Mouse (Mus musculus) limb, embryonic 11.5 days (tissue): ENCODE results near the gene Lsmem1. TPM values are rescaled to one million over a fixed set of nuclear protein-coding genes. Genes with fewer than 3 reads are reported as not detected.

ENCODE experiments used
- ATAC-seq: fragments of 200-750 bp; cut with Nextera tagmentation; 2 replicates; pipeline ENCODE4 v1.8.0; 2017; ENCODE audit warnings: low read depth; ENCODE audit not compliant: insufficient number of reproducible peaks, low FRiP score, low TSS enrichment
- DNase-seq: peaks from one replicate; pipeline ENCODE4 v3.0.0-alpha.2; 2015; ENCODE audit warnings: low spot score
- H3K27ac ChIP-seq: fragments of 300-500 bp; sonication (generic); replicated peaks from 2 replicates; pipeline ENCODE4 v1.5.1; 2014; ENCODE audit warnings: low read depth, mild to moderate bottlenecking, low read length
- H3K27me3 ChIP-seq: fragments of 300-500 bp; sonication (generic); 2 replicates; pipeline ENCODE4 v1.6.1; 2014; ENCODE audit warnings: mild to moderate bottlenecking, low read length, mixed read lengths; ENCODE audit not compliant: control insufficient read depth, insufficient read depth
- H3K36me3 ChIP-seq: fragments of 300-500 bp; sonication (generic); 2 replicates; pipeline ENCODE4 v1.6.1; 2014; ENCODE audit warnings: mild to moderate bottlenecking, low read length, moderate library complexity, mixed read lengths; ENCODE audit not compliant: control insufficient read depth, insufficient read depth
- H3K4me1 ChIP-seq: fragments of 300-500 bp; sonication (generic); 2 replicates; pipeline ENCODE4 v1.6.1; 2014; ENCODE audit warnings: low read length, mixed read lengths; ENCODE audit not compliant: control insufficient read depth, insufficient read depth
- H3K4me2 ChIP-seq: fragments of 300-500 bp; sonication (generic); 2 replicates; pipeline ENCODE4 v1.6.1; 2014; ENCODE audit warnings: low read depth, mild to moderate bottlenecking, moderate library complexity; ENCODE audit not compliant: severe bottlenecking
- H3K4me3 ChIP-seq: fragments of 300-500 bp; sonication (generic); 2 replicates; pipeline ENCODE4 v1.5.1; 2014; ENCODE audit warnings: low read depth, low read length
- H3K9ac ChIP-seq: fragments of 300-500 bp; sonication (generic); 2 replicates; pipeline ENCODE4 v1.6.1; 2014; ENCODE audit warnings: mild to moderate bottlenecking, low read length
- H3K9me3 ChIP-seq: fragments of 300-500 bp; sonication (generic); 2 replicates; pipeline ENCODE4 v1.6.1; 2016; ENCODE audit warnings: low read length; ENCODE audit not compliant: control insufficient read depth
- WGBS: fragments of 180-500 bp; shearing (Covaris S2); extraction: QIAGEN DNeasy Blood & Tissue Kit; methylation state at CpG from one replicate; pipeline ENCODE4 v1.1.7; 2014; 5-methylcytosine and 5-hydroxymethylcytosine counted together
- polyA plus RNA-seq: library from polyadenylated mRNA; unstranded; fragments of >200 nt; fragmentation: Nextera tagmentation; extraction: Ambion mirVana; gene quantifications from 2 replicates; pipeline ENCODE4 v1.2.1, GENCODE M21; 2014

The Lsmem1 gene
- polyA plus RNA-seq, 1 experiment from 2014 or later: not detected

DNA sequence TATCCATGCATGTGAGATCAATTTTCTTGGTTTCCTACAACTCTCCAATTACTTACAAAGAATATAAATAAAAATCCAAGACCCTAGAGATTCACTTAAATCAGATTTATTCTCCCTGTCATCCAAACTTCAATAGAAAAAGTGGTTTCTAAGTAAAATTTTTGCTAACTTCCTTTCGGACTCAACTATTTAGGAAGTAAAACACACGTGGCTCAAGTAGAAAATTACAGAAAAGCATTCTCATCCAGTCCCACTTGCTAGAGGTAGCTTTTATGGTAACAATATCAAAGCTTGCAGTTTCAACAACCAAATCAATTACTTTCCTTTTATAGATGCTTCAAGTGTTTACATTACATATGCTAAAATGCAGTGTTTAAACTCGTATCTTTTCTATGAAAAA lies 21.6 kb upstream of the Lsmem1 start:
- Histone ChIP-seq H3K9ac (no peak overlapping the region), H3K9me3 (no peaks in the 10 kb centered on the region), H3K36me3 (0 out of 2 replicates have a peak, but pooled peaks cover 2% of the 10 kb centered on the region), H3K4me2 (peak overlapping the region; percentile 68), H3K4me3 (peak overlapping the region; percentile 94), H3K4me1 (peaks cover 8% of the 10 kb centered on the region; the same call in 1 of the 2 replicates), H3K27me3 (no peaks in the 10 kb centered on the region), H3K27ac (no peak overlapping the region)
- DNase-seq (no peak), ATAC-seq (no peak)
- WGBS: 46% methylated on average over 3 of the region's 3 CpGs

DNA sequence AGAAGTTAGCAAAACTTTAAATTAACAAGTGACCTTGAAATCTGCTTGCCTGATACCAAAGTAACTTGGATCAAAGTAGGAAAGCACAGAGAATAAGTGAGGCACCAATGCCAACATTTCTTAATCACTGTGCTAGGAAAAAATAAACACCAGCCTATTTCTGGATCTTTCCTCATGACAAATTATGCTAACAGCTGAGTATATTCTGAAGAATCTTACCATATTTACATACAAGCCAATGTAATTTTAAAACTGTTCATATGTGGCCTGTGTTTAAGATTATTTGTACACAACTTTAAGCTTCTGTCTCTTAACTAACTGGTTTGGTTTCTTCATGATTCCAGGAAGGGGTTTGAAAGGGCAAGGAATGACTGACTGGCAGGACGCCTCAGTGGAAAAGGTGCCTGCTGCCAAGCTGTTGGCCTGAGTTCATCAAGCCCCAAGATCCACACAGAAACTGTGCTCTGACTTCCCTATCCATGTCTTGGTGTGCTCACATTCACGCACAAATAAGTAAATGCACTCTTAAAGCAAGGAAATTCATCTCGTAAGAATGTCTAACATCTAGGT lies 20.8 kb upstream of the Lsmem1 start:
- peaks cover 6% of the 10 kb centered on the region for H3K36me3 ChIP-seq
- DNase-seq: no peak
- H3K9me3 ChIP-seq: no peaks in the 10 kb centered on the region
- no peak for ATAC-seq
- 0 out of 2 replicates have a peak overlapping the region, but pooled peaks have one; percentile 94 for H3K4me3 ChIP-seq
- no peaks in the 10 kb centered on the region for H3K27me3 ChIP-seq
- peaks cover 8% of the 10 kb centered on the region; the same call in 1 of the 2 replicates for H3K4me1 ChIP-seq
- no peak overlapping the region for H3K27ac ChIP-seq
- 60% methylated on average over 3 of the region's 3 CpGs for WGBS
- H3K9ac ChIP-seq: no peak overlapping the region
- H3K4me2 ChIP-seq: peak overlapping the region; percentile 39; the same call in 1 of the 2 replicates

DNA sequence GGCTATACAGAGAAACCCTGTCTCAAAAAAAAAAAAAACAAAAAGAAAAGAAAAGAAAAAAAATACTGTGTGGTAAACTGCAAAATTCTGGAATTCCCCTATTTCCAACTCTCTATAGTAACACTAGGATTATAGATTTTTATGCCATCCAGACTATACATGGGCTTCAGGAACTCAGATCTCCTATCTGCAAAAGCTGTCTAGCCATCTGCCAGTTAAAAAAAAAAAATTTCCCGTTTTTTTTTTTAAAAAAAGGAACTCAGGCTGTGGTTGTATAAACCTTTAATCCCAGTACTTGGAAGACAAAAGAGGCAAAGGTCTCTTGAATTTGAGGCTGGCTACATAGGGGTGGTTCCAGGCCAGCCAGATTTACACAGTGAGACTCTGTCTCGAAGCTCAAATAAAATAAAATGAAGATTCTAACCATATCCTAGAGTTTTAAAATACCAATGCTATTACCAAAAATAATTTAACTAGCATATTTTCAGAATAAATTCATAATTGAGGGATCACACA lies 19.2 kb upstream of the Lsmem1 start:
- ATAC-seq: no peak
- Histone ChIP-seq H3K9ac (no peak overlapping the region), H3K4me1 (peaks cover 8% of the 10 kb centered on the region; the same call in 1 of the 2 replicates), H3K27ac (no peak overlapping the region), H3K27me3 (no peaks in the 10 kb centered on the region), H3K4me3 (no peak overlapping the region), H3K4me2 (no peak overlapping the region), H3K36me3 (peaks cover 14% of the 10 kb centered on the region), H3K9me3 (no peaks in the 10 kb centered on the region)
- WGBS: 89% methylated on average over 2 of the region's 2 CpGs
- DNase-seq: no peak

DNA sequence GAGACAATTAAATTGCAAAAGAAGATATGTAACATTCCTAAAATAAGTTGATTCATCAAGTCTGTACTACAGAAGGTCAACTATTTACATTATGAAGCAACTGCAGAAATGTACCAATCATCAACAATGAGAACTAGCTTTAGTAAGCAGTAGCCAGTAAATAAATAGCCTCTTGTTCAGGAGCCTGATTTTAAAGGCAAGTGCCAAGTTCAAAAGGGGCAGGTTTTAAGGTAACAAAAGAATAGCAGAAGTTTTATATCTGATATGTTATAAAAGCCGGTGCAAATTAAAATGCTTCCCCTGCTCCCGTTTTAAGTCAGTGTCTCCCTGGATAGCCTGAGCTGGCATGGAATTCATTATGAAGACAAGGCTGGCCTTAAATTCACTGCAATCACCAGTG lies 18.5 kb upstream of the Lsmem1 start:
- H3K27ac ChIP-seq: no peak overlapping the region
- no peaks in the 10 kb centered on the region for H3K9me3 ChIP-seq
- H3K4me2 ChIP-seq: no peak overlapping the region
- peaks cover 16% of the 10 kb centered on the region for H3K36me3 ChIP-seq
- WGBS: 84% methylated on average over 2 of the region's 2 CpGs
- no peak overlapping the region for H3K9ac ChIP-seq
- peaks cover 8% of the 10 kb centered on the region; the same call in 1 of the 2 replicates for H3K4me1 ChIP-seq
- no peak overlapping the region for H3K4me3 ChIP-seq
- no peak for DNase-seq
- ATAC-seq: no peak
- H3K27me3 ChIP-seq: no peaks in the 10 kb centered on the region

DNA sequence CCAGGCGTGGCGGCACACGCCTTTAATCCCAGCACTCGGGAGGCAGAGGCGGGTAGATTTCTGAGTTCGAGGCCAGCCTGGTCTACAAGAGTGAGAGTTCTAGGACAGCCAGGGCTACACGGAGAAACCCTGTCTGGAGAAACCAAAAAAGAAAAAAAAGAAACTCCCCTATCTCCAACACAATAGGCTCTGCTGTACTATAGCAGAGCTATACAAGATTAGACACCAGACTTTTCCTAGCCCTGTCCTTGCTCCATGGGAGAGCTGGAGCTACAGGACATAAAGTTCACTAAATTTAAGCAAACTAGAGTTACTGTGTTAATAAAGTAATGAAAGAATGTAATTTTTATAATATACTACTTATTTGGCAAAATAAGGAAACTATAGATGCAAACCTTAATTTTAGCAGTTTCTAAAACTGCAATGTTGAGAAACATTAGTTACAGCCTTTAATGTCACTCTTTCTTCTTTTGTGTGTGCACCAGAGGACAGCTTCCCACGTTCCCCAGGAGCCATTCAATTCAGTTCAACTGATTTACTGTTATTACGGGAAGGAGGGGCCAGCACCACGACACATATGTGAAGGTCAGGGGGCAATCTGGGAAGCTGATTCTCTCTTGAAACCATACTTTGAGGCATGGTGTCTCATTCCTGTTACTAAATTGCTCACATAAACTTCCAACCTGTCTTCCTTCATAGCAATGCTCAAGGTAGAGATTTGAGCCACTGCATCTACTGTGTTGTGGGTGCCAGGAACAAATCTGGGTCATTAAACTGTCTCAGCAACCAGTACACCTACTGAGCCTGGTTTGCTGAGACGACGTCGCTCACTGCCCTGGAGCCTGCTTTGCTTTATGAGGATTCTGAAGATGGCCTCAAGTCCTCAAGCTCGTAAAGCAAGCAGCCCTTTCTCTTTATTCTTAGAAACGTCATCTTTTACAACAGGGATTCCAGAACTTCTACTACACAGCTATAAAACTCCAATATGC lies 15.9 kb upstream of the Lsmem1 start:
- Histone ChIP-seq H3K9ac (no peak overlapping the region), H3K36me3 (peaks cover 27% of the 10 kb centered on the region), H3K4me1 (peaks cover under 1% of the 10 kb centered on the region), H3K4me3 (no peak overlapping the region), H3K9me3 (no peaks in the 10 kb centered on the region), H3K4me2 (no peak overlapping the region), H3K27me3 (no peaks in the 10 kb centered on the region), H3K27ac (no peak overlapping the region)
- 80% methylated on average over 15 of the region's 15 CpGs for WGBS
- DNase-seq (no peak), ATAC-seq (no peak)

DNA sequence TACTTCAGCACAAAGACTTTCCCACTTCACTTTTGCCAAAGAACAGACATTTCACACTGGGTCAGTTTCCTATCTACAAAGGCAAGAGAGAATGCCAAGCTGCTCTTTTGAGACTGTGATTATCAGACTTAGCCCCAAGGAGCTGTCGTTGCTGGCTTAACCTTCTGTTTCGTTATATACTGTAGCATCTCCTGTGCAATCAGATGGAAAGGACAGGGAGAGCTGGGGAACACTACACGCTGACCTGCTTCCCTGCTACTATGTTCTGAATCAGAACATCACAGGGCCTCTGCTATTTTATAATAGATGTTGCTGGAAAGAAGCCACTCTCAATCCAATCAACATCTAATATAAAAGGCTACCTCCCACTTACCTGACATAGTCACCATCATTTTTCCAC lies 9.8 kb upstream of the Lsmem1 start:
- Histone ChIP-seq H3K4me1 (no peaks in the 10 kb centered on the region; the same call in 1 of the 2 replicates), H3K27ac (no peak overlapping the region), H3K9me3 (no peaks in the 10 kb centered on the region), H3K4me2 (no peak overlapping the region), H3K9ac (no peak overlapping the region), H3K27me3 (no peaks in the 10 kb centered on the region), H3K4me3 (no peak overlapping the region), H3K36me3 (peaks cover 34% of the 10 kb centered on the region)
- ATAC-seq (no peak), DNase-seq (no peak)
- WGBS: 95% methylated on average over 3 of the region's 3 CpGs

DNA sequence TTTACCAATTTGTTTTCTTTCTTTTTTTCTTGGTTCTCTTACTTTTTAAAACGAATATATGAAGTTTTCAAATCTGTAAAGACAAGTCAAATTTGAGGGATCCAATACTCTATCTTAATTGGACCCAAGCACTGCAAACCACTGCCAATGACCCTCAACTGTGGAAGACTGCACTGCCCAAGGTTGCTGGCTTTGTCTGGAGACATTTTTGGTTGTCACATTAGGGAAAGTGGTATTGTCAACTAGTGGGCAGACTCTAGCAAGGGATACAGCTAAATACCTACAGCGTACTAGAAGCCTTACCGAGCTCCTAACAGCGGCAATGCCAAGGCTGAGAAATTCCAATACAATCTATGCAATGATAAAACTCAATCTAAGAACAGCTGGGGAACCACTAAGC lies 8.6 kb upstream of the Lsmem1 start:
- ATAC-seq: no peak
- H3K4me2 ChIP-seq: no peak overlapping the region

DNA sequence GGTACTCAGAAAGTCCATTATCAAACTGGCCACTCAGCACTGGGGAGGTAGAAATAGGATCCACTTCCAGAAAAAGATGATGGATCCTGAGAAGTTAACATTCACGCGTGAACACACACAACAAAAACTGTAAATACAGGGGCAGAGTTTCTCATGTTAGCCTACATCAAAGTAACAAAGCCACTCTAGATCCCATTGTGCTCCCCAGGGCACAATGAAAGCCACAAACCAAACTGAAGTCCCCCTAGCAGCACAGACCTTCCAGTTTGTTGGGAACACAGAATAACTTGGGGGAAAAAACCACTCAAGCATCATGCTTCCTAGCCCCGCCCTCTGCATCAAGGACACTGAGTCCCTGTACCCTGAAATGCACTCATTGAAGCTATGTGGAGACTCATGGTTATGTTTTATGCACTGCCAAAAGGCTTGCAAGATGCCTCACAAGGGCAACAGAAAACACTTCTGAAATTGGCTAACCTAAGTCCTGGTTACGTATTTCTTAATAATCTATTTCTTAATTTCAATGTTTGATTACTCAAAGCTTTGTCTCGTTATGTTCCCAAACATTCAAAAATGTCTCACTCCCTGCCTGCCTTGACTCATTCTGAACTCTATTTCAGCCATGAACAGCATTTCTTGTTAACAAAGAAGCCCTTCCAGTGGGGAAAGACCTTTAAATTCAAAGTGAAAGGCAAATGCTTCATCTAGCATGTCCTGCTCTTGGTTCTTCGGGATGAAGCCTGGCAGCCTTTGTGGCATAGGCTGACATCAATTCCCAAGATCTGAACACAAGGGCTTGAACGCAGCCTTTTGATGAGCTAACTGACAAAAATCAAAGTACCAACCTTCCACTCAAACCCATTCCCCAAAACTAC lies 3.1 kb upstream of the Lsmem1 start:
- DNase-seq: no peak
- Histone ChIP-seq H3K9ac (no peak overlapping the region), H3K4me2 (no peak overlapping the region), H3K36me3 (peaks cover 15% of the 10 kb centered on the region), H3K9me3 (no peaks in the 10 kb centered on the region), H3K4me3 (no peak overlapping the region), H3K27me3 (no peaks in the 10 kb centered on the region), H3K27ac (no peak overlapping the region), H3K4me1 (no peaks in the 10 kb centered on the region)
- ATAC-seq: no peak
- 94% methylated on average over 7 of the region's 7 CpGs for WGBS

More for the DNA sequence above, 8.6 kb upstream of the Lsmem1 start:
- Histone ChIP-seq H3K9ac (no peak overlapping the region), H3K36me3 (peaks cover 29% of the 10 kb centered on the region), H3K27me3 (no peaks in the 10 kb centered on the region), H3K9me3 (no peaks in the 10 kb centered on the region), H3K27ac (no peak overlapping the region), H3K4me3 (no peak overlapping the region), H3K4me1 (no peaks in the 10 kb centered on the region; the same call in 1 of the 2 replicates)
- WGBS: 93% methylated on average over 4 of the region's 4 CpGs
- no peak for DNase-seq
